Mouse (Mus musculus): ENCODE results near the gene Brd3os.

Gene Brd3os

DNA sequence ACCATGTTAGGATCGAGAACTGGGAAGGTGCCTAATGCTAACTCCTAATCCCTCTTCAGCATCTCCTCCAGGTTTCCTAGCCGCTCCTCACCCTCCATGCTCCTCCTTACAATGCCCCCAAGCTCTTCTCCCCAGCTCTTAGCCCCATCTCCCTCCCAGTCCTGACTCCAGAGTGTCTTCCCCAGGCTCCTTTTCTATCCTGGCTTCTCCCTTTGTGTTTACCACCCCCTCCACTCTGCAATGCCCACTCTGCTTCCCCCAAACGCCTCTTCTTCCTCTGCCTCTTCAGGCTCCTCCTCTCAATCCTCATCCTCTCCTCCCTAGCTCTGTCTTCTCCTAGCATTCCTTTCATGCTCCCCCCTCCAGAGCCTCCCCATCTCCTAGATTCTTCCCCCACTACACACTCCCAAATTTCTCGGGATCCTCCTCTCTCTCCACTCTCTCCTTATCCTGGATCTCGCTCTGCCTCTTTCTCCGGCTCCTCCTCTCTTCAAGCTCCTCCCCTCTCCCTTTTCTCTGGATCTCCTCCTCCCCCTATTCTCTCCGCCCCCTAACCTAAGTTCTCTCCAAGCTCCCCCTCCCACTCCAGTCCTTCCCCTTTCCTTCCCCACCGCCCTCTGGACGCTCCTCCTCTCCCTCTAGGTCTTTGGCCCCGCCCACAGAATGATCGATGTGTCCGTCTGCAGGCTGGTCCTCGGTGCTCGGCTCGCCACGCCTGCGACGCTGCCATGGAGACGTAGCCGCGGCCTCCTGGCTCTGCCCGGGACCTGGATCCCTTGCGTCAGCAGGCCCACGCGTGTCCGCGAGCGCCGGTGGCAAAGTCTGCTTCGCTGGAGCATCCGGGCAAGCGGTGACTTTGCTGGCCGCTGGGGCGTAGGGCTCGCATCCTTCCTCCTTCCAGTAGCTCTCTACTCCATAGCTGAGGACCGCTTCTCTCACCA lies at the start of gene Brd3os:
Gene Brd3os (plus strand): TSS at position 558 of the 941 bp plus-strand sequence.
- peak; percentile 40 to 54 for DNase-seq (ENCODE audit: low read depth in 2 of 2, low spot score in 2 of 2)

DNA sequence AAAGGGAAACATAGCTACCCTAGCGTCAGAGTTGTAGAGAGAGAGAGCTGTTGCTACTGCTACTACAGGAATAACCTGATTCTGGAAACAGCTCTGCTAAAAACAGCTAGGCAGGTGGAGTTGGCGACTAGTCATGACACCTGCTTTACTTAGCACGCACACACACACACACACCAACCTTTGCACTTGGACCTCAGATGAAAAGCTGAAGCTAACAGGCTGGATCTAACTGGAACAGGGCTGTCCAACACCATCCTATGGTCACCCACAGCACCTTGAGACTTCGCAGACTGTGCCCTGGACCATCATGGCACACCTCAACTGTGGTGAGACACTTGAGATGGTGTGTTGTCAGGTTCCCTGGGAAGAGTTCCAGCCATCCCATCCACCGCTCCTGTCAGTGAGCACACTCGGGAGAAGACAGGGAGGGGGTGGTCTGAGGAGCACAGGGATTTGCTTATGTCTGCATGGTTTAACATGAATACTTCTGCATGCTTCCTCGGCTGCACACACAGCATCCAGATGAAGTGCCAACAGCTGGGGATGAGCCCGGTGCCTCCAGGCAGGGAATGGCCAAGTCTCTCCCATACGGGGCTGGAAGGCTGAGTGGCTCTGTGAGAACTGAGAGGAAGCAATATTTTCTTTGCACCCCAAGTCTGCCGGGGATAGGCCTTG lies 47.8 kb upstream of the Brd3os start:
- no peak for DNase-seq (ENCODE audit: low read depth in 2 of 2, low spot score in 2 of 2)

DNA sequence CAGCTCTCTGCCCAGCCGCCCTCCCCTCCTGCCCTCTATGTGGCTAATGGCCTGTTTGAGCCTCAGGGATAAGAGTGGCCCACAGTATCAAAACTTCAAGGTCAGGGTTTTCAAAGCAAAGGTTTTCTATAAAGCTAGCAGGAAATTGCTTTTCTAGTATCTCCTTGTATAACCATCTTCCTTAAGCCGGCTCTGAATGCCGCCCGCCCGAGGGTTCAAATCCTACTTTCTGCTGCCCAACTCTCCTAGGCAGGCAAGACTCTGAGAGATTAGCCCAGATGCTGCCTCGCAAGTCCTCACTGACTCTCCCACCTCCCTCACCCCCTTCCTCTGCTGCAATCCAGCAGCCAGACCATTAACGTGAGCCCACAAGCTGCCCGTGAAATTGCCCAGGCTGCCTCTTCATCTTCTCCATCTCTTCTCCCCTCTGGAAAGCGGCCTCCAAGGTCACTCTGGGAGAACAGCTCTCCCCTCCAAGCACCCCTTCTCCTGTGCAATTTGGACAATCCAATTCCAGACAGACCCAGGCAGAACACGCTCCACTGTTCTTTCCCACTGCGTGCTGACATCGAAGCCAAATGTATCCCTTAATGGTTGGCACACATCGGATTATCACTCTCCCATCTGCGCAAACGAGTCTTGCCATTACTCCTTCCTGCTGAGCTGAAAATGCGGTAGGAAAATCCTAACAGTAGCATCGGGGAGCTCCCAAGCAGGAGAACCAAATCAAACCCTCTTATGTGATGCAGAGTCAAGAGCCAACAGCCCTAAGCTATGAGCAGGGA lies 45.3 kb upstream of the Brd3os start:
- no peak for DNase-seq (ENCODE audit: low read depth in 2 of 2, low spot score in 2 of 2)

DNA sequence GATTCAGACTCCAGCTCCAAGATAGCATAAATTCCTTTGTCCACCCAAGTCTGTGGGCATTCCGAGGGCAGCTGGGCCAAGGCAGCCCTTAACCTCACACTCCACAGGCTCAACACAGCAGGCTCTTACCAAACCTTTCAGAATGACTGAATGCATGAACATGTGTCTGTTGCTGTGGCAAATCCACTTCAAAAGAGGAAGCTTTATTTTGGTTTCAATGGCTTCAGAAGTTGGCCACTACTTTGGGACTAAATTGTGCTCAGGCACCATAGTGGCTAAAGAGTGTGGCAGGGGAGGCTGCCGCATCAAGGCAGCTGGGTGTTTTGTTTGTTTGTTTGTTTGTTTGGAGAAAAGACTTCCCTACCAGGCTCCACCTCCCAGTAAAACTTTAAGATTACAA lies 42.0 kb upstream of the Brd3os start:
- DNase-seq (ENCODE audit: low read depth in 2 of 2, low spot score in 2 of 2) = no peak

DNA sequence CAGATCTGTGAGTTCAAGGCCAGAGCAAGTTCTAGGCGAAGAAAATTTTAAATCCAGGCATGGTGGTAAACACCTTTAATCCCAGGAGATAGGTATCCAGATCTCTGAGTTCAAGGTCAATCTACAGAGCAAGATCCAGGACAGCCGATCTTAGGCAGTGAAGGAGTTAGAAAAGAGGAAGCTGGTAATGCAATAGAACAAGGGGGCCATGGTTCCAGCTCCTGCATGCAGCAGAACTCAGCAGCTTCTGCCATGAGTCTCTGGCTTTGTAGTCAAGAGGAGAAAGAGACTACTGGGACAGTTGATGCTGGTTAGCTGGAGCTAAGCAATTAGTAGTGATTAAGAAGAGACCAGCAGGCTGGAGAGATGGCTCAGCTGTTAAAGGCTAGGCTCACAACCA lies 40.6 kb upstream of the Brd3os start:
- DNase-seq (ENCODE audit: low read depth in 2 of 2, low spot score in 2 of 2) = no peak

DNA sequence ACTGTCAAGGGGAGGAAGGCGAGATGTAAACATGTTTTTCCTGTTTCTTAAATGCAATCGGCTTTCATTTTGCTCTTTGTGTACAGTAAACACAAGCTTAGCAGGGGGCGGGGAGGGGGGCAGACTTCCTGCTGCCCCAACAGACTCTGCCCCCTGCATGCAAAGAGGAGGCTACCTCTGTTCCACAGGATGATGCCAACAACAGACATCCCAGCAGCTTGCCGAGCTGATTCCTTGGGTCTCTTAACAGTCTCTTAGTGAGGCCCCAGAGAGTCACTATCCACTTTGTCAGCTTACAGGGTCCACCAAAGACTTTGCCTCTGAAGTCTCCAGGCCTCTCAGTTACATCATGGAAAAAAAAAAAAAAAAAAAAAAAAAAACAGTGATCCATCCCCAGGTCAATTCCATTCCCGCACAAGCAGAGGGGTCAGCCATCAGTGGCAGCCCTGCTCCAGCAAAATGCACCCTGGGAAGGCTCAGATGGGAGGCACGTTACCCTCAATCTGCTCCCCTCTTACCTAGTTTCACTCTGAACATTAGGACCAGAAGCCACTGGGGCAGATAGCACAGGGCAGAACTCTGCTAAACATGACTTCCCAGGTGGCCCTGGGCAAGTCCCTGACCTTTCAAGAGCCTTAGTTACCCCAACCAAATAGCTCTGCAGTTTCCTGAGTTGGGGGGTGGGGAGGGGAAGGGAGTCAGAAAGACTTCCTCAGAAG lies 37.6 kb upstream of the Brd3os start:
- DNase-seq (ENCODE audit: low read depth in 2 of 2, low spot score in 2 of 2) = no peak

DNA sequence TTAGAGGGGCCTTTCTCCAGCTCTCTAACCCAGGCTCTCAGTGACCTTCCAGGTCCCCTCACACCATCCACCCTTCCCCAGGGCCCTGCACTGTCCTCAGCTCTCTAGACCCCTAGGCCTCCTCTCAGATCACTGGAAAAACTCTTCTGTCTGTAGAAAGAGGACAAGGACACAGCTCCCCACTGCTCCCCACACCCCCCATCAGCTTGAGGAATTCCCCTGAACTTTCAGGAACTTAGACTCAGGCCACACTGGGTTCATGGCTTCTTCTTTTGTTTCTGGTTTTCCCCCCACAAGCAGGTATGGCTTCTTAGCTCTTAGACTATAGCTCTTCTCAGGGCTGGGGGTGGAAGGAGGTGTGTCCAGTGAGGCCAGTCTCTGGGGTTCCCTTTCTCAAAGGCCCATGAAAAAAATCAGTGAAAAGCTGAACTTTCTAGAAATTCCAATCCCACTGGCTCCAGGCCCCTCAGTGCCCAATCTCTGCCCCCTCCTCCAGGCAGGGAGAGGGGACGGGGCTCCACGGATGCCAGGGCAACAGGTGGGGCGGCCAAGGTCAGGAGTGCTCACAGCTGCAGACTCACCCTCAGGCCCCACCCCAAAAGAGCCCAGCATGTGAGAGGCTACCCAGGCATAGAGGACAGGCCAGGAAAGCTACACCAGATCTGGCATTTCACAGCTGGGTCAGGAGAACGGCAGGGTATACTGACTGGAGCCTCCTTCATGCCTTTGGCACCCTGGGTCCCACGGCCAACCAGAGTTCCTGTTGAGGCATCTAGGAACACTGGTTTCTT lies 36.8 kb upstream of the Brd3os start:
- no peak for DNase-seq (ENCODE audit: low read depth in 2 of 2, low spot score in 2 of 2)

DNA sequence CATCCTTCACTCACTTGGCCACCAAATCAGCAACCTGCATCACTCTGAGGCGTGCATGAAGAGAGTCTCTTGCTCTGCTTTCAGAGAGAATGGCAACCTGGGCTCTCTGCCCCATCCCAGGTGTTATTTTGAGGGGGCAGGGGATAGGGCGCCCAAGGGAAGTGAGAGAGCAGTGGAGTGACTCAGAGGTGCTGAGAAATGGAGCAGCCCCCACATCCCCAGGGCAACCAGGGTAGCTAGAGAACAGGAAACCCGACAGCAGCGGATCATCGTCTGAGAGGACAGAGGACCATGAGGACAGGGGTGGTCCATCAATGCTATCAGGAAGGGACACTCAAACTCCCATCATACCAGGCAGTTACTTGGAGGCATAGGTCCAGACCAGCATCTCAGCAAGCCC lies 35.2 kb upstream of the Brd3os start:
- no peak for DNase-seq (ENCODE audit: low read depth in 2 of 2, low spot score in 2 of 2)

DNA sequence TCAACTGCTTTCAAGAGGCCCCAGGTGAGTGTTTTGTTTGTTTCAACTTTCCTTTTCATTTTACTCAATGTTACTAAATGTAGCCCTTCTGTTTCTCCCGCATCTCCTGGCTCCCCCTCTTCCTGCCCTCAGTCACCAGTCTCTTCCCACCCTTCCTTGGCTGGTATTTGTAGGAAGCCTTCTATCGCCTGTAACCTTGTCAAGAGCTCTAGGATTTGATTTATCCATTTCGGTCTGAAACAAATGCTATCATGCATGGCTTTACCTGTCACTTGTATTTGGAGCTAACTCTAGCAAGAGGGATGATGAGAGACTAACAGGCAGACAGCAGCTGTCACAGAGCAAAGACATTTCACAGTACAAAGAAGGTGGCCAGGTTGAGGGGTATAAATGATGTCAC lies 33.9 kb upstream of the Brd3os start:
- no peak for DNase-seq (ENCODE audit: low read depth in 2 of 2, low spot score in 2 of 2)

DNA sequence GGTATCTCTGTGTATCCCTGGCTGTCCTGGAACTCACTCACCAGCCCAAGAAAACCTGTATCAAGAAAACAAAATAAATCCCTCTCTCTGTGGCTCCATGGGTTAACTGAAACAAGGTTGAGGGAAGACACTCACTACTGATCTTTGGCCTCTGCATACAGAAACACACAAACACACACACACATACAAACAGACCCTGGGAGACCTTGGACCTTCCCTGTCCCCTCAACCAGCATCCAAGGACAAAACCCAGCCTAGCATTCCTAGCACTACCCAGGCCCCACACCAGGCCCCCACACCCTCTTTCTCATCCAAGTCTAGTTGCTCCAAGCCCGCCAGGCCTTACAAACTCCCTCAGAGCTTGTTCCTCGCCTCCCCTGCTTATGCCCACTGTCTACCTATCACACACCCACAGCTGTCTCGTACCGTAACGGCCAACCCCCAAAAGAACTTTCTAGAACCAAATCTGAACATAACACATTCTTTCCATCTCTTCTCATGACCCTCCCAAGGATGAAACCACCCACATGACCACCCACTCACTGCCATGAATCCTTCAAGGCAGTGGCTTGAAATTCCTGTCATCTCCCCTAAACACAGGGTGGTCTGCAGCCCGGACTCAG lies 31.5 kb upstream of the Brd3os start:
- no peak for DNase-seq (ENCODE audit: low read depth in 2 of 2, low spot score in 2 of 2)

DNA sequence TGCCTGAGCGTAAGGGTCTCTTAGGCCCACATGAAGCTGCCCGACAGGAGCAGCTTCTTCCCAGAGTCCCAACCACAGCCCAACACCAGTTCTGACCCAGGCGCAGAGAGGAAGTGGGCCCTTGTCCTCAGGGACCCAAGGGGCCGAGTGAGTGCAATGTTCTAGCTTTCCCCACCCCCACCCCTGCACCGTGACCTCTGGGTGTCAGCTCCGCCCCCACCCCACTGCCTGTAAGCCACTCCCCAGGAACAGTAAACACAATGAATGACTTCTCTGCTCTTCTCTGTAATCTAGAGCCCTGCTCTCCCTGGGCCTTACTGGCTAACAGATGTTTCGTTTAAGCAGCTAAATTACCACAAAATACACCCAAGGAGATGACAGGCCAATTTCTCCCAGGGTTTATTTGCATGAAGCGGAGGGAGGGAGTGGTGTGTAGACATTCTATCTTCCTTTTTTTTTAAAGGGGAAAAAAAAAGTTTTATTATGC lies 30.4 kb upstream of the Brd3os start:
- DNase-seq (ENCODE audit: low read depth in 2 of 2, low spot score in 2 of 2) = no peak

DNA sequence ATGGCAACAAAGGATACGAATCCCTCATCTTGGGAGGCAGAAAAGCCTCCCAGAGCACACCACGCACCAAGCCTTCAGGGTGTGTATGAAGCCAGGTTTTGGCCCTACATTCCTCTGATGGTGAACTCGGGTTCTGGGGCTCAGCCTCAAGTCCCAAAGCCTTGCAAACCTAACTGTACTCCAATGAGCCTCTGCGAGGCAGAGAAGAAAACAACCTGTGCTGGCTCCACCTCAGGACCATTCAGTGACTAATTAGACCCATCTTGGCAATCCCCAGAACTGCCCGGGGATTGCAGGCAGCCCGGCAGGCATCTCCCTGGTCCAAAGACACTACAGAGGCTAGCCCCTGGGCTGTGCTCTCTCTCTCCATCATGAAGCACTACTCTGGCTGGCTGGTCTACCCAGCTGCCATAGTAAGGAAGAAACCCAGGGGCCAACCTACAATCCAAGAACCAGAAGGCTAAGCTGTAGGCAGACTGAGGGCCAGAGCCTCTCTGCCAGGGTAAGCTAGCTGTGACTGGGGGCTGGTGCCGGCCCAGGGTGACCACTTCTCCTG lies 29.8 kb upstream of the Brd3os start:
- DNase-seq (ENCODE audit: low read depth in 2 of 2, low spot score in 2 of 2) = no peak

DNA sequence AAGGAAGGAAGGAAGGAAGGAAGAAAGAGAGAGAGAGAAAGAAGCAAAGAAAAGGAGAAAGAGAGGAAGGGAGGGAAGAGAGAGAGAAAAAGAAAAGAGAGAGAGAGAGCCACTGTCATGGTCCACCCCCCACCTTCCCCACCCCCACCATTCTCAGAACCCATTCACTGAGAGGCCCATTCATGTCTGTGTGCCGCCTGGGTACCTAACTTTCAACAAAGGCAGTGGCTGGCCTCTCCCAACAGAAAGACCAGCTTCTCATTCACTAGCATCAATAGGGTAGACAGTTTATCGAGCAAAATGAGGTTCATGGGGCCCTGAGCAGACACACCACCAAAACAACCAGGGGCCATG lies 28.6 kb upstream of the Brd3os start:
- no peak for DNase-seq (ENCODE audit: low read depth in 2 of 2, low spot score in 2 of 2)

DNA sequence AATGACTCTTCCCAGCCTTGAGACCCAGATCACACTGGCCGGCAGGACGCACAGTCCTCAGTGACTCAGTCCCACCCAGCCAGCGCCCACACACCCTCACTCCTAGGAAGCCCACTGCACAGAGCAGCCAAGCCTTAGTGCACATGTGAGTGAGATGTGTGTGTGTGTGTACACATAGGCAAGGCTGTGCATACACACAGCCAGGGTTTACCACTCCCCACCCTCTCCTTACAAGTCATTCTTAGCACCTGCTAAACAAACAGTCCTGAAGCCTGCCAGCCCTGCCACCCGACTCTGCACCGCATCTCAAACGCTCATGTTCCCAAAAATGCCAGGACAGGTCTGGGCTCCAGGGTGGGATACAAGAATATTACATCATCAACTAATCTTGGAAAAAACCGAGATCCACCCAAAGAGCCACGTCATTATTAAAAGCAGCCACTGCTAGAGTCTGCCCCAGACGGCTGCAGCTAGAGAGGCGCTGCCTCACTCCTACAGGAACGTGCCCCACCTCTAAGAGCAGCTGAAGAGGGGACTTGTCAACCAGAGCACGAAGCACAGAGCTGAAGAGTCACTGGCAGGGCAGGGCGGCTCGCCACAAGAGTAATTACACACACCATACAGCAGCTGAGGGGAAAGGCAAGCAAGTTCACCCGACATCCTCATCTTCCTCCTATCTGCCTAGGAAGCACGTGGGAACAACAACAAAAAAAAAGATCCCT lies 28.0 kb upstream of the Brd3os start:
- DNase-seq (ENCODE audit: low read depth in 2 of 2, low spot score in 2 of 2) = no peak

DNA sequence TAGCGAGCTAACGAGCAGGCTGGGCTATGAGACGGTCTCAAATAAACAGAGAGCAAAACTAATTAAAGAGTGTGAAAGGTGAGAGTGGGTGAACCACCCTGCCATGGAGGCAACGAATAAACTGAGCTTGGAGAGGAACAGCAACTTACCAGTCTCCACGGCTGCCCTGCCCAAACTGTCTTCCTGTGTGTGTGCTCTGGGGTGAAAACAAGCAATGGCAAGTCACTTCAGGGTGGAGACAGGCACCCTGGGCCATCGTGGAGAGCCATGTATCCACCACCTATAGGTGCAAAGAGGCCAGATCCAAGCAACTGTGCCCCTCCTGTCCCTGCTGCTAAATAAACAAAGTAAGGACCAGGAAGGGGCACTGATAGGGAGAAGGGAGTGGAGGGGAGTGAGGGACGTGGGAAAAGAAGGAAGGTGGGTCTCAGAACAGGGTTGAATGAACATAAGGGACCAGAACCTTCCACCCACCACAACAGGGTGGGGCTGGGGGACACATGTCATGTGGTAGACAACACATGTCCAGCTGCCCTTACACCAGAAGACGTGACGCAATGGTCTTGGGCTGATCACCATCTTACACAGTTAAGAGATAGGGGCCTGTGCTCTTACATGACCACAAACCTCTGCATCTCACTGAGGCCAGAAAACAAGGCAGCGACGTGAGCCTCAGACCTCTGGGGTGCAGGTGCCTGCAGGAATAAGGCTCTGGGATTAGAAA lies 26.9 kb upstream of the Brd3os start:
- DNase-seq (ENCODE audit: low read depth in 2 of 2, low spot score in 2 of 2) = no peak

DNA sequence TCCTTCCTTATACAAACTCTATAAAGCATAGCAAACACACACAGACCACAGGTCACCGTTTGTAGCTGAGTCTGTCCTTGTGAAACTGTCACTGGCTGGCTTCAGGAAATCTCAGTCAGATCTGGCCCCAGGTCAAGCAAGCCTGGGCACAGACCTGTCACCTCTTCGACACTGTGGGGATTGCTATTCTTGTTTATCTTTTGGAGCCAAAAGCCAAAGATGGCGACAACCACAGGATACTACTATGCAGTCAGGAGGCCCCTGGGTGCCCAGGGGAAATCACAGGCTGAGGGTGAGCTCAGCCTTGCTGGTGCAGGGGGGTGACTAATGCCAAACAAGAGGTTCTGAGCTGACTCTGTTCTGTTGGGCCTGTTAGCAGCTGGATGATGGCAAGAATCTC lies 25.7 kb upstream of the Brd3os start:
- no peak for DNase-seq (ENCODE audit: low read depth in 2 of 2, low spot score in 2 of 2)

DNA sequence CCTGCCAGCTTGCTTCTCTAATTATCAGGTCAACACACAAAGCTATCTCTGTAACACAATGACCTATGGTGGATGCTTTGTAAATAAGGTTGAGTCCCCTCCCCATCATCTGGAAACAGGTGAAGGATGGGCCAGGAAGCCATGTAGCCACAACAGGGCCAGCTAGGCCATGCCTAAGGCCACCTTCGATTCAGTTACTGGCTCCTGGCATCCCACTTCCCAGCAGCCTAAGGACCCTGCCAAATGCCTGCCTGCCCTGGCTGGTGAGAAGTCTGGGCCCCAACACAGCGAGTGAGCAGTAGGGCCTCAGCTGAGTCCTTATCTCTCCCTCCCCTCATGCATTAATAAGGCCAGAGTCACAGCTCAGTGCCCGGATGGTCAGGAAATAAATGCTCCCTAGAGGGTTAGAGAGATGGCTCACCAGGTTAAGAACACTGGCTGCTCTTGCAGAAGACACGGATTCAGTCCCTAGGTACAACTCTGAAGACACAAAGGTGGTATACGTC lies 24.4 kb upstream of the Brd3os start:
- no peak for DNase-seq (ENCODE audit: low read depth in 2 of 2, low spot score in 2 of 2)

DNA sequence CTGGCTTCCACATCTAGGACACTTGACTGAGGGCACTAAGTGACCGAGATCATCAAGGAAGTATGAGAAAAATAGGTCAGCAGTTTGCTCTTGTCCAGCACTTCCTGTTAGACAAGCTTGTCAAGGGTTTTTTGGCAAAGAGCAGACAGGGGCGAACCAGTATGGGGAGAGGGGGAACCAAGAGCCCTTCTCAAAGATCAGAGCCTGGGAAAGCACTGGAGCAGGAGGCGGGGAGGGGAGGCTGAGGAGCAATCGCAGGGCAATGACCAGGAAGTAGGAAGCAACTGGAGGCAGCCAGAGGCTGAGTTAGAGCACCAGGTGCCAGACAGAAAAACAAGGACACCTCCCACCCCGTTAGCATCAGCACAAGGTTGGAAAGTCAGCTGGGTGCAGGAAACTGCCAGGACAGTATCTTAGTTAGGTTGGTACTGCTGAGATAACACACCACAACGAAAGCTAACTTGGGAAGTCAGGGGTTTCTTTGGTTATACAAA lies 23.5 kb upstream of the Brd3os start:
- no peak for DNase-seq (ENCODE audit: low read depth in 2 of 2, low spot score in 2 of 2)
